Mouse (Mus musculus): ENCODE results near the gene Elof1. TPM values are rescaled to one million over a fixed set of nuclear protein-coding genes. Genes with fewer than 3 reads are reported as not detected.

The Elof1 gene
- polyA plus RNA-seq, 1 experiment, result 107 TPM

GRCm38 (mm10) chr9:22138480-22138879 lies 21.5 kb upstream of the Elof1 start:
- peak in 1 of 2 experiments; percentile 39 for DNase-seq (ENCODE audit: extremely low spot score in 1 of 2, low spot score in 1 of 2)

DNA sequence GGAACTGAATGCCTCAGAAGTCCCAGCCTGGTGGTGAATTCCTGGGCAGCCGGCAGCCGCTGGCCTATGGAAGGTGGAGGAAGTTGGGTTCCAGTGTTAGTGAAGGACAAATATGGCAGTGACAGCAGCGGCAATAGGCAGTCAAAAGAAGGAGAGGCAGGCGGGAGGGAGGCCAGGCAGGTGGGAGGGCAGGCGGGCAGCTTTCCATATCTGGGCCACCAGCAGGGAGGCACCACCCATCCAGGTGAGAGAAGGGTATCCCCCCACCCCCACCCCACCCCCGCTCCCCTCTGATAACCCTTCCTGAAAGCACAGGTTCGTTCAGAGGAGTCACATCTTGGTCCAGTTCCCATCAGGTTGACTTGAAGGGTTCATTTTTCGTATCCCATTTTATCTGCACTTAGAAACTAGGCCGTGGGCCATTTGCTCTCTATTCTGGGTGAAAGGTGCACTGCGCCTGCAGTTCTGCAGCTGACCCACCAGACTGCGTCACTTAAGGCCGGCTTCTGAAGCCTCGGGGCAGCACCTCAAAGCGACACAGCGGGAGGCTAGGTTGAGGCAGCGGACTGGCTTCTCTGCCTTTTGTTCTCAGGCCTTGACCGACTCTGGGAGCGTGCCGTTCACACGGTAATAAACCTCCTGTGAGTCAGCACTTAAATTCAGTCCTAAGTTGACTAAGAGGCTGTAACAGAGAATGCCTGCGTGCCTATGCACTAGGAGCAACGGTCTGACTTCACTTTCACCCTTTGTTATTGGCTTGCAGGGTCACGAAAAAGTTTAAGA lies 20.0 kb upstream of the Elof1 start:
- DNase-seq (ENCODE audit: extremely low spot score in 1 of 2, low spot score in 1 of 2), result no peak

- DNase-seq (ENCODE audit: extremely low spot score in 1 of 2, low spot score in 1 of 2), result no peak
Observed at GRCm38 (mm10) chr9:22135644-22136390, 18.8 kb upstream of the Elof1 start, which contains the start of gene Acp5. Gene Acp5, minus strand, starts transcription at chr9:22135711.

DNA sequence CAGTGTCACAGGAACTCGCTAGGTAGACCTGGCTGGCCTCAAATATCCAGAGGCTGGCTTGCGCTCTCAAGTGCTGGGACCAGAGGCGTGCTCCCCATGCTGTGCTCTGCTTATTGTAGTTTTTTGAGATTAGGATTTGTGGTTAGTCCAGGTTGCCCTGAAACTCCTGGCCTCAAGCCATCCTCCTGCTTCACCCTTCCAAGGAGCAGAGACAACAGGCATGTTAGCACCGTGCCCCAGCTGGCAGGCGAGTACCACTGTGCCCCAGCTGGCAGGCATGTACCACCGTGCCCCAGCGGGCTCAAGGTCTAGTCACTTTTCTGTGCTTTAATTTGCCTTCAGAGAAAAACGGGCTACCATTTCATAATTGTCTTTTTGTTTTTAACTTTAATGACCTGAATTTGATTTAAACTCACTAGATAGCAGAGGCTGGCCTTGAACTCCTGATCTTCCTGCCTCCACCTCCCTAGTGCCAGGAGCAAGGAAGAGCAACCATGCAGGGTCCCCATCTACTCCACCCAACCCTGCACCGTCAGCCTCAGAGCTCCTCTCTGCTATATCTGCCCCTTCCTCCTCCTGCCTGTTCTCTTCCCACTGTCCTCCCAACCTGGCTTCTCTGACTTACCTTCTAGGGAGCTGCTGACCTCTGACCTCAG lies 18.1 kb upstream of the Elof1 start:
- no peak for DNase-seq (ENCODE audit: extremely low spot score in 1 of 2, low spot score in 1 of 2)

DNA sequence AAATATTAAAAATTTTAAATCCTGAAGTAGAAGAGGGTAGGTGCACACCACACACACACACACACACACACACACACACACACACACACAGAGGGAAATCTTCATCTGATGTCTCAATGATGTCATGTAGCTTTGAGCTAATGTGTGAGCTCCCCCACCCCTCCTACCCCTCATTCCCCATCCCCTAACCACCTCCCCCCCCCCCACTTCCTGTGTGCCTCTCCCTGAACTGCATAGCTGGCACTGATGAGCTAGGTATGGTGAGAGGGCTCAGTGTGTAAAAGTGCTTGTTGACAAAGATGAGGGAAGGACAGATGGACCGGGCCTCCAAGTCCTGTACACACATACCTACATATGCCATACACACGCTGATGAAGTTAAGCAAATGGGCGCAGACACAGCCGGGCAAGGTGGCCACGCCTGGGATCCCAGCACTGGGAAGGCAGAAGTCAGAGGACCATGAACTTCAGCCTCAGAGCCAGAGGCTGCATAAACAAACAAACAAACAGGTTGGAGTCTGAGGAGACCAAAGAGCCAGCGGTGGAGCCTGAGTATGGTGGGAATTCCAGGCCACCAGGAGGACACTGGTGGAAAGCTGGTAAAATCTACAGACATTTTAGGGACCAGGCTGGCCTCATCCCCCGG lies 17.4 kb upstream of the Elof1 start:
- no peak for DNase-seq (ENCODE audit: extremely low spot score in 1 of 2, low spot score in 1 of 2)

GRCm38 (mm10) chr9:22132220-22132619 lies 15.2 kb upstream of the Elof1 start:
- DNase-seq (ENCODE audit: extremely low spot score in 1 of 2, low spot score in 1 of 2), result no peak

GRCm38 (mm10) chr9:22131226-22131981 lies 14.4 kb upstream of the Elof1 start:
- DNase-seq (ENCODE audit: extremely low spot score in 1 of 2, low spot score in 1 of 2), result no peak

DNA sequence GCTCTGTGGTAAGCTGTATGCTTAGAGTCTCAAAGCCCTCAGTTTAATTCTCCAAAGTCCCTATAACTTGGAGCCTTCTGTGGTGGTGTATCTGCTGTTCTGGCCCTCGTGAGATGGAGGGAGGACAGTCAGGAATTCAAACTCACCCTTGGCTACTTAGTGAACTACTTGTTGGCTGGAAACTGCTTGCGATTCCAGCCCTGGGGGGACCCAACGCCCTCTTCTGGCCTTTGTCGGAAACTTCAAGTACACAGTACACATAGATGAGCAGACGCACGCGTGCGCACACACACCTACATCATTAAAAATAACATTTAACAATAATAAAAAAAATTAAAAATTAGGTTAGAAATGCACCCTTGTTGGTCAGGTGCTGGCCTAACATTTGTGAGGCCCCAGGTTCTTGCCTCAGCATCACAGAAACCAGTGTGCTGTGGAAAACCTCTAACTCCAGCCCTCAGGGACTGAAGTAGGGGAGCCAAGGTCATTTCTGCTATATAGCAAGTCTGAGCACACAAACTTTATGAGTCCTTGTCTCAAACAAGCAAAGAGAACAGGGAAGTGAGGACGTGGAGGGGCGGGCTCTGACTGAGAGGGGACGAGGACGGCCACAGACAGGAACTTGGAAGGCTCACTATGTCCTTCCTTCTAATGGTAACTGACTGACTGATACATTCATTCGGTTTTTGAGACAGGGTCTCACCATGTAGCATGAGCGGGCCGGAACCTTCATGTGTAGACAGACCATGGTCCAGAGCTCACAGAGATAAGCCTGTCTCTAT lies 8.5 kb upstream of the Elof1 start:
- DNase-seq (ENCODE audit: extremely low spot score in 1 of 2, low spot score in 1 of 2), result no peak

GRCm38 (mm10) chr9:22124169-22124568 lies 7.2 kb upstream of the Elof1 start:
- no peak for DNase-seq (ENCODE audit: extremely low spot score in 1 of 2, low spot score in 1 of 2)

- no peak for DNase-seq (ENCODE audit: extremely low spot score in 1 of 2, low spot score in 1 of 2)
Observed at GRCm38 (mm10) chr9:22123069-22123609, 6.2 kb upstream of the Elof1 start.

GRCm38 (mm10) chr9:22122005-22122404 lies 5.0 kb upstream of the Elof1 start:
- DNase-seq (ENCODE audit: extremely low spot score in 1 of 2, low spot score in 1 of 2), result no peak

- DNase-seq (ENCODE audit: extremely low spot score in 1 of 2, low spot score in 1 of 2), result no peak
Observed at GRCm38 (mm10) chr9:22121545-22121944, 4.6 kb upstream of the Elof1 start.

- DNase-seq (ENCODE audit: extremely low spot score in 1 of 2, low spot score in 1 of 2), result peak; percentile 44 to 64
Observed at GRCm38 (mm10) chr9:22119543-22119942, 2.6 kb upstream of the Elof1 start.

DNA sequence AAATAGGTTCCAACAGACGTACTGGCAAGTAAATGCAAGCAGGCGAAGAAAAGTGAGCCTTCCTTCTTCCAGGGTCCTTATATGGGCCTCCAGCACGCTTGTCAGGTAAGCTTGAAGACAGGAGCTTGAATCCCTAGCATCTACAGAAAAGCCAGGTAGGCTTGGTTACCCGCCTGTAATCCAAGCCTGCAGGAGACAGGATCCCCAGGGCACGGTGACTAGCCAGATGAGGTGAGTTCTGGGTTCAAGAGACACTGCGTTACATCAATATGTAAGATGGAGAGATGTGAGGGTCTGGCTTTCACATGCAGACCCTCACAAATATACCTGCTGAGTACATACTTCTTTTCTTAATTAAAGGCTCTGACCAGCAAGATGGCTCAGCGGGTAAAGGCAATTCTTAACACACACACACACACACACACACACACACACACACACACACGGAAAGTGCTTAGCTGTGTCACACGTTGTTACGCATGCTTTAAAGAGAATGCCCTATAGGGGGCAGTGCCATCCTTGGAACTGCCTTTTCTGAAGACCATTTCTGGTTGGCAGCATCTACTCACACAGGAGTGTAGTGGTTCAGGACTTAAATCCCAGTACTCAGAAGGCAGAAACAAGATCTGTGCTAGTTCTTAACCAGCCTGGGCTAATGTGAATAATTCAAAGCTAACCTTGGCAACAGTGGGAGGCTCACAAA lies 933 bp upstream of the Elof1 start:
- DNase-seq (ENCODE audit: extremely low spot score in 1 of 2, low spot score in 1 of 2), result peak in 1 of 2 experiments; percentile 73

DNA sequence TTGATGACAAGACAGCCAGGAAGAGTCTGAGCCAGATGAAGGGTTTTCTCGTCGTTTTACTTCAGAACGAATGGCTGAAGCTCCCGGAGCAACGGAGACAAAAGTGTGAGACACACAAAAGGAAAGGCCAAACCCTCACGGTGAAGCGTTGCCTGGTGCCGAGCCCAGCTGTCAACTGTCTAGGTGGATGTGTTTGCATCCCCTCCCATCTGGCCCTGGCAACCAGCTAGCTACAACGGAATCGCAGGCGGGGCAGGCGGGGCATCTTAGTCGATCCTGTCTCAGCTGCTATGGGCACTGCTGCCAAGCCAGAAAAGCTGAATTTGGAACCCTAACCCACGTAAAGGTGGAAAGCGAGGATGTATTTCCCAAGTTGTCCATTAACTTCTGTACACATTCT lies 886 bp downstream of the Elof1 start:
- peak in 1 of 2 experiments; percentile 7 for DNase-seq (ENCODE audit: extremely low spot score in 1 of 2, low spot score in 1 of 2)

GRCm38 (mm10) chr9:22115635-22116034 lies 1.3 kb downstream of the Elof1 start:
- no peak for DNase-seq (ENCODE audit: extremely low spot score in 1 of 2, low spot score in 1 of 2)

GRCm38 (mm10) chr9:22108194-22108593 lies 8.8 kb downstream of the Elof1 start:
- no peak for DNase-seq (ENCODE audit: extremely low spot score in 1 of 2, low spot score in 1 of 2)

- DNase-seq (ENCODE audit: extremely low spot score in 1 of 2, low spot score in 1 of 2), result no peak
Observed at GRCm38 (mm10) chr9:22099922-22100321, 17.1 kb downstream of the Elof1 start.
